Mouse (Mus musculus): ENCODE measurements at regions not wholly inside any gene's neighbourhood (a gene's known extent, or its start where the extent isn't known, plus 50 kb on each side); places are given as distances from the start of the nearest gene placed in this dataset.
A peak's percentile ranks its signal among the peaks of the same experiment; 100 is the strongest.

DNA sequence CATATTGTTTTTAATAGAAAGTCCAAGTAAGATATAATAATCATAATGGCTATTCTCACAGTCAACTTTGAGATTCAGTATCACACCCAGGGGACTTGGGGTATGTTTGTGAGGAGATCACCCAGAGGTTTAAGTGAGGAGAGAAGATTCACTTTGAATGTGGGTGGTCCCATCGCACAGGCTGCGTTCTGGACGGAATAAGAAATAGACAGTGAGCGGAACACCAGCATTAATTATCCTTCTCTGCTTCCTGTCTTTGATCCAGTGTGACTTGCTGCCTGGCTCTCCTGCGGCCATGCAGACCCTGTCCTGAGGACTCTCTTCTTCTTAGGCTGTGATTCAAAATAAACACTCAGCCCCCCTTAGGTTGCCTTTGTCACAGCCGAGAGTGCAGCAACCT lies 60.6 kb upstream of the Kras start:
- no peak for DNase-seq (ENCODE audit: low spot score)

DNA sequence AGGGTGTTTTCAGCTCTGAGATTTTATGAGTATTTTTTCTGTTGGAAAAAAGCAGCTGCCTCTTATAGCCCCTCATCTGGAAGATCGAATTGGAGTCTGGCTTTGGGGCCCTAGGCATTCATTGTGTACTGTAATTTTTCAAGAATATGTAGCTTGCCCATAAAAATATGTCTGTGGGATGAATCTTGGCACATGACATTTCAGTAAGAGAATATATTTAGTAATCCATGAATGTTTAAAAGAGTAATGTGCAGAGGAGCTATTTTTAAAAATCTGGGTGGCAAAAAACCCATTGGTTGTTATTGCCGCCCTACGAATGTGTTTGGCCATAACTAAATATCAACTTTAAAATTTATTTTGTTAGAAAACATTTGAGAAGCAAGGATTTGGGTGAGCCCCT lies 59.0 kb upstream of the Kras start:
- DNase-seq (ENCODE audit: low spot score): no peak

DNA sequence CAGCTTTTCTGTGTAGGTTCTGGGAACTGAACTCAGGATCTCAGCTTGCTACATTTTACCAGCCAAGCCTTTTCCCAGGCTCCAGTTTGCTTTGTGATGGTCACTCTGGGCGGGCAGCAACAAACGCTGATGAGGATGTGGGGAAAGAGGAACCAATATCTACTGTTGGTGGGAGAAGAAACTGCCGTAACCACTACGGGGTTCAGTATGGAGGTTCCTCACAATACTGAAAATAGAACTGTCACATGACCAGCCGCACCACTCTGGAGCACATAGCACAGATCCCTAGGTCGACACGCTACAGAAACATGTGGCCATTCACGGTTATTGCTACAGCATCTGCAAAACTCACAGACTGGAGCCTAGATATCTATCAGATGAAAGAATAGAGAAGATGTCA lies 57.2 kb upstream of the Kras start:
- no peak for DNase-seq (ENCODE audit: low spot score)

DNA sequence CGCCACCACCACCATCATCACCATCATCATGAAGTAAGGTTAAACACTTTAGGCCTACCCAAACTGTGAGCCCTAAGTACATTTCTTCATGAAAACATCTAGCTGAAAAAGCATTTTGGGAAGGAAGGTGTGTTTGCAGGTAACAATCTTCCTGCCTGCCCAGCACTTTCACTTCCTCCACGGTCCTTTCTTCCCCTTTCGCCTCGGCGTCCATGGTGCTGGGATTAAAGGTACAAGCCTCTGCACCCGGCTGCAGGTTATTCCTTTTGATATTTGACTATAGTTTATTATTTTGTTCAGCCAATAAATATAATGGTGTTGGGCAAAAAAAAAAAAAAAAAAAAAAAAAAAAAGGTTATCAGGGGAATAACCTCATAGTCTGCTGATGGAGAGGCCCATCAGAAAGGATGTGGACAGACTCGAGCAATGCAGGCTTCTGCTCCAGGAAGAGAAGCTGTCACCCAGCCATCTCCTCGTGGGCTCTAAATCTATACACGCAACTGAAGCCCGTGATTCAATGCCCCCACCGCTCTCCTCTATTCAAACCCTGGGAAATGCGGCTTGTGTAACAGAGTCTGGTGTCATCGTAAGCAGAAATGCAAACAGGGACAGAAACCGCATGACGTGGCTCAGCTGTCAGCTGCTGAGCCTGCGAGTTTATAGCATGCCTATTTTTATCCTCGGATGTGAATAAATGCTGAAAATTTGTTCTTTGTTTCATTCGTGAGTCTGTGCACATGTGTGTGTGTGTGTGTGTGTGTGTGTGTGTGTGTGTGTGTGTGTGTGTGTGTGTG lies 56.5 kb upstream of the Kras start:
- DNase-seq (ENCODE audit: low spot score): no peak

DNA sequence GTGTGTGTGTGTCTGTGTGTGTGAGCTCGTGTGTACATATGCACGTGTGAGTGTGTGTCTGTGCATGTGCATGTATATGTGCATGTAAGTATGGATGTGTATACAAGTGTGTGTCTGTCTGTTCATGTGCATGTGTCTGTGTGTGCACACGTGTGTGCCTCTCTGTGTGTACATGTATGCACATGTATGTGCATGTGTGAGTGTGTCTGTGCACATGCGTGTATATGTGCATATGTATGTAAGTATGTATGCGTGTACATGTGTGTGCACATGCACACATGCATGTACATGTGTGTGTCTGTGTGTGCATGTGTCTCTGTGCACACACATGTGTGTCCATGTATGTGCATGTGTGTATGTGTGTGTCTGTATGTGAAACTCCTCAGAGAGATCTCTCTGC lies 55.6 kb upstream of the Kras start:
- no peak for DNase-seq (ENCODE audit: low spot score)

DNA sequence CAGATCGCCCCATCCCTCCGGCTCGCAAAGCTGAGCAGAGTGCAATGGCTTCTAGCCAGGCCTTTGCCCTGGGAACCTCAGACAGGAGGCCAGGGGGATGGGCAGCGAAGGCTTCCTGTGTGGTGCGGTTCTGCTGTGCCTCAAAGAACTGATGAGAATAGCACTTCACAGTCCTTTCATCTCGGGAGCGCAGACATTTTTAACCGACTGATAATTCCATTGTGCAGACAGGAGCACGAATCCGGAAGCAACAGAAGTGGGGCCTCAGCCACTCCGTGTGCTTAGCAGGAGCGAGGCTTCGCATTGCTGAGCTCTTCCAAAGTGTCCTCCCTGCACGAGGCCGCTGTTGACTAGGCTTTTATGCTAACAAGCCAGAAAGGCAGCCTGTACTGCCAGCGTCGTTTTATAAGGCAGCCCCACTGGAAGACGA lies 53.6 kb upstream of the Kras start:
- peak; percentile 63 for DNase-seq (ENCODE audit: low spot score)

DNA sequence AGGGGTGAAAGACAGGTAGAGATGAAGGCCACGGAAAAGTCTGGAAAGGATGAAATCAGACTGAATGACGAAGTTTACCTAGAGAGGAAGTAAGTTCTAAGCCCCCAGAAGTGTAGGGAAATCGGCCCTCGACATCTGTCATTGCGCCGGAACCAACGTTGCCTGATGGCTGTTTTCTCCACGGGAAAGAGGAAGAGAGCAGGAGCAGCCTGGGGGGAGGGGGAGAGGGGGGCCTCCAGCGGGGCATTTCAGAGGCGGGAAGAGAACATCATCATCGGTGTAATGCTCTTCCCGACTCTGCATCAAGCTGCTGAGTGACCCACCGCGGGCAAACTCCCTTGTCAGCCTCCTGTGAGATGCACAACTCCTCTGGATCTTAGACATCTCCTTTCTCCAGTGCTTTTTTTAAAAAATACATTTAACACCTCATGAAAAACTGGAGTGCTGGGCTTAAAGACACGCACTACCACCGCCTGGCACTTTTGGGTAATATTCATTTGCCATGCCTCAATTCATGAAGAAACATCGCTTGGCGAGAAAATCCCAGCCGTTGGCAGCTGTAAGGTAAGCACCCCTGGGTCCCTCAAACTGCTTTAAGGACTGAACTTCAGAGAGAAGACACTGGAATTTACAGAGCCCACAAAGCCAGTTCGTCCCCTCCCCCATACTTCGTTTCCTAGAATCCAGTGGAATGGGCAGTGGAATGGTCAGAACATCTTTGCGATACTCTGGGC lies 53.0 kb upstream of the Kras start:
- no peak for DNase-seq (ENCODE audit: low spot score)

DNA sequence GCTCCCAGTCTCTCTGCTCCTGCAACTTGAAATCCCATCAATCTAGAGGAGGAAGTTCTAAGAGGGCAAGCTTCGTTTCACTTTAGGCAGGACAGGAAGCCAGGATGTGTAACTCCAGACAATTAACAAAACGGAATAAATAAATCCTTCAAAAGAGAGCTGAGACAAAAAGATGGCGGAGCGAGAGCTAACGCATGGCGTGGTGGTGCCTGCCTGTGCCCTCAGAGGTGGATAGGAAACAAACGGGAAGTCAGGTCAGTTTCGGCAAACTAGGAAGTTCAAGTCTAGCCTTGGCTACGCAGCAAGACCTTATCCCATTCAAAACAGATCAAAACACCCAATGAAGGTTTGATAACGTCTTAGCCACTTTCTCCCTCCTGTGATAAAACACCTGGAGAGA lies 52.1 kb upstream of the Kras start:
- DNase-seq (ENCODE audit: low spot score): no peak

DNA sequence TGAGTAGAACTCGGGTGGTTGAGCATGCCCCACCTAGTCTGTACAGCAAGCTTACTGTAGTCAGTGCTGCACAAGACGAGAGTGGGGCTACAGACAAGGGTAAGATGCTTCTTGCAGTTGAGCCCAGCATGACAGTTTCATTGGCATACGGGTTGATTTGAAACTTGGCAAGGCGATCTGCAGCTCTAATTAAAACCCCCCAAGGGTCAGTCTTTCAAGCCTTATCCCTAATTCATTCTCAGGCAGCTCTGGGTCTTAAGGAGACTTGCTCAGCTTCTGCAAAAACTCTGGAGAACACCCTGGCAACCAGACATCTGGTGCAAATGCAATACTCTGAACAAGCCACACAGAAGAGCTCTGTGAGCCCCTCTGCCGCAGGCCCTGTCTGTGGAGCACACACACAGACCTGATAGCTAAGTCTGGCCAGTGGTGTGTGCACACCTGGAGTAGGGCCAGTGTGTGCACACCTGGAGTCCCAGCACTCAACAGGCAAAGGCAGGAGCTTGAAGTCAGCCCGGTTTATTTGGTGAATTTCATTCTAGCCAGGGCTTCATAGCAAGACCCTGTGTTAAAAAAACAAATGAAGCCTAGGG lies 50.3 kb upstream of the Kras start:
- DNase-seq (ENCODE audit: low spot score): no peak
